Mouse (Mus musculus) CH12.LX (cell line): ENCODE measurements at regions not wholly inside any gene's neighbourhood (a gene's known extent, or its start where the extent isn't known, plus 50 kb on each side); places are given as distances from the start of the nearest gene placed in this dataset.
A peak's percentile ranks its signal among the peaks of the same experiment; 100 is the strongest.

Experiments used
- DNase-seq: peaks from one replicate; pipeline ENCODE4 v3.0.0-alpha.2; 2013; ENCODE audit errors: extremely low read depth
- H3K27ac ChIP-seq: 2 replicates; pipeline ENCODE4 v1.5.1; 2012; ENCODE audit warnings: low read depth, mild to moderate bottlenecking, control low read depth, moderate library complexity; ENCODE audit not compliant: insufficient read depth
- H3K27me3 ChIP-seq: replicated peaks from 2 replicates; pipeline ENCODE3; 2012; ENCODE audit warnings: inconsistent platforms
- H3K36me3 ChIP-seq, 2 experiments: replicated peaks in 1 of 2; 2 replicates each; pipeline versions ENCODE3 to v1.6.1; 2012; ENCODE audit warnings: inconsistent platforms in 1 of 2, low read length in 1 of 2, mild to moderate bottlenecking in 1 of 2, mixed read lengths in 1 of 2, moderate library complexity in 1 of 2; ENCODE audit not compliant: control insufficient read depth in 1 of 2, insufficient read depth in 1 of 2
- H3K4me1 ChIP-seq, 2 experiments: 2 replicates each; pipeline ENCODE4 v1.6.1; 2012; ENCODE audit warnings: inconsistent platforms in 1 of 2, moderate library complexity in 1 of 2; ENCODE audit not compliant: insufficient read depth in 2 of 2, control insufficient read depth in 1 of 2
- H3K4me2 ChIP-seq: 2 replicates; pipeline ENCODE4 v1.6.1; 2012; ENCODE audit warnings: low read depth, mild to moderate bottlenecking, control low read depth; ENCODE audit not compliant: poor library complexity, insufficient read depth, severe bottlenecking
- H3K4me3 ChIP-seq, 3 experiments: fragments of 150-350 bp in 1 of 3; sonication (generic) in 1 of 3; replicated peaks in 1 of 3; 2 replicates each; pipeline versions ENCODE3 to v1.5.1; 2011 to 2012; ENCODE audit warnings: low read depth in 2 of 3, low read length in 2 of 3, mild to moderate bottlenecking in 2 of 3, moderate library complexity in 2 of 3, control low read depth in 1 of 3, improper control_type of control experiment in 1 of 3, inconsistent platforms in 1 of 3, mixed read lengths in 1 of 3; ENCODE audit not compliant: poor library complexity in 1 of 3
- H3K79me2 ChIP-seq: replicated peaks from 2 replicates; pipeline ENCODE4 v1.6.1; 2012; ENCODE audit warnings: mild to moderate bottlenecking, moderate library complexity; ENCODE audit not compliant: control insufficient read depth, poor library complexity, insufficient read depth, severe bottlenecking; ENCODE audit errors: extremely low read depth
- H3K9ac ChIP-seq: 2 replicates; pipeline ENCODE4 v1.6.1; 2012; ENCODE audit warnings: low read depth, mild to moderate bottlenecking, control low read depth, moderate library complexity; ENCODE audit not compliant: insufficient read depth
- H3K9me3 ChIP-seq: replicated peaks from 2 replicates; pipeline ENCODE3; 2012; ENCODE audit warnings: low read length, inconsistent platforms, mixed read lengths
- BHLHE40 ChIP-seq: IDR thresholded peaks from 2 replicates; pipeline ENCODE4 v1.6.1; 2011; ENCODE audit warnings: mild to moderate bottlenecking, low read depth, low read length, improper control_type of control experiment
- CHD1 ChIP-seq: IDR thresholded peaks from 2 replicates; pipeline ENCODE4 v1.6.1; 2012; ENCODE audit warnings: low read depth, low read length, improper control_type of control experiment, inconsistent platforms
- CHD2 ChIP-seq: IDR thresholded peaks from 2 replicates; pipeline ENCODE4 v1.6.1; 2011; ENCODE audit warnings: low read length, improper control_type of control experiment
- CTCF ChIP-seq, 2 experiments: IDR thresholded peaks in 1 of 2; conservative IDR thresholded peaks in 1 of 2; 2 replicates each; pipeline ENCODE4 v1.5.1; 2011 to 2012; ENCODE audit warnings: low read depth in 2 of 2, low read length in 2 of 2, improper control_type of control experiment in 1 of 2, inconsistent platforms in 1 of 2, mild to moderate bottlenecking in 1 of 2, moderate library complexity in 1 of 2
- E2F4 ChIP-seq: IDR thresholded peaks from 2 replicates; pipeline ENCODE4 v1.6.1; 2011; ENCODE audit warnings: low read depth, low read length, improper control_type of control experiment; ENCODE audit not compliant: insufficient replicate concordance
- ELF1 ChIP-seq: IDR thresholded peaks from 2 replicates; pipeline ENCODE4 v1.6.1; 2014; ENCODE audit warnings: low read depth, mild to moderate bottlenecking, inconsistent platforms, low read length, improper control_type of control experiment
- EP300 ChIP-seq: IDR thresholded peaks from 2 replicates; pipeline ENCODE4 v1.6.1; 2011; ENCODE audit warnings: low read length, improper control_type of control experiment
- IRF4 ChIP-seq: IDR thresholded peaks from 2 replicates; pipeline ENCODE4 v1.6.1; 2014; ENCODE audit warnings: low read depth, mild to moderate bottlenecking, inconsistent platforms, low read length, improper control_type of control experiment
- JUN ChIP-seq: IDR thresholded peaks from 2 replicates; pipeline ENCODE4 v1.6.1; 2011; ENCODE audit warnings: low read depth, mild to moderate bottlenecking, low read length, improper control_type of control experiment, moderate library complexity; ENCODE audit not compliant: insufficient read depth
- JUND ChIP-seq: conservative IDR thresholded peaks from 2 replicates; pipeline ENCODE4 v1.6.1; 2011; ENCODE audit warnings: low read depth, low read length, improper control_type of control experiment
- KAT2A ChIP-seq: IDR thresholded peaks from 2 replicates; pipeline ENCODE4 v1.6.1; 2012; ENCODE audit warnings: low read length, improper control_type of control experiment, inconsistent platforms; ENCODE audit not compliant: insufficient replicate concordance
- MAFK ChIP-seq: IDR thresholded peaks from 2 replicates; pipeline ENCODE4 v1.6.1; 2011; ENCODE audit warnings: low read length, improper control_type of control experiment; ENCODE audit not compliant: insufficient replicate concordance
- MAX ChIP-seq: IDR thresholded peaks from 2 replicates; pipeline ENCODE4 v1.6.1; 2011; ENCODE audit warnings: low read length, improper control_type of control experiment
- MAZ ChIP-seq: IDR thresholded peaks from 2 replicates; pipeline ENCODE4 v1.6.1; 2012; ENCODE audit warnings: low read depth, mild to moderate bottlenecking, inconsistent platforms, low read length, improper control_type of control experiment, moderate library complexity
- MXI1 ChIP-seq: IDR thresholded peaks from 2 replicates; pipeline ENCODE4 v1.6.1; 2011; ENCODE audit warnings: mild to moderate bottlenecking, low read depth, low read length, improper control_type of control experiment
- MYC ChIP-seq: IDR thresholded peaks from 2 replicates; pipeline ENCODE4 v1.6.1; 2011; ENCODE audit warnings: low read depth, mild to moderate bottlenecking, improper control_type of control experiment, low read length
- NELFE ChIP-seq: IDR thresholded peaks from 2 replicates; pipeline ENCODE4 v1.6.1; 2011; ENCODE audit warnings: low read depth, low read length, improper control_type of control experiment
- NRF1 ChIP-seq: IDR thresholded peaks from 2 replicates; pipeline ENCODE4 v1.6.1; 2014; ENCODE audit warnings: low read depth, mild to moderate bottlenecking, inconsistent platforms, low read length, improper control_type of control experiment, moderate library complexity
- RAD21 ChIP-seq: IDR thresholded peaks from 2 replicates; pipeline ENCODE4 v1.6.1; 2011; ENCODE audit warnings: low read depth, mild to moderate bottlenecking, low read length, improper control_type of control experiment, moderate library complexity
- TCF12 ChIP-seq: IDR thresholded peaks from 2 replicates; pipeline ENCODE4 v1.6.1; 2014; ENCODE audit warnings: low read depth, mild to moderate bottlenecking, inconsistent platforms, low read length, improper control_type of control experiment
- ZC3H11A ChIP-seq: IDR thresholded peaks from 2 replicates; pipeline ENCODE4 v1.6.1; 2012; ENCODE audit warnings: low read depth, mild to moderate bottlenecking, inconsistent platforms, low read length, improper control_type of control experiment
- ZKSCAN1 ChIP-seq: IDR thresholded peaks from 2 replicates; pipeline ENCODE4 v1.6.1; 2012; ENCODE audit warnings: low read depth, inconsistent platforms, low read length, improper control_type of control experiment, borderline replicate concordance
- ZMIZ1 ChIP-seq: IDR thresholded peaks from 2 replicates; pipeline ENCODE4 v1.6.1; 2012; ENCODE audit warnings: low read depth, mild to moderate bottlenecking, inconsistent platforms, low read length, improper control_type of control experiment
- ZNF384 ChIP-seq: IDR thresholded peaks from 2 replicates; pipeline ENCODE4 v1.6.1; 2012; ENCODE audit warnings: low read depth, low read length, improper control_type of control experiment, inconsistent platforms
- dilution Hi-C: fragments of 300-500 bp; cut with MboI; formaldehyde crosslinking; loops from 2 replicates; pipeline ENCODE4 v1.14.3; 2020; ENCODE audit warnings: low sequenced_read_pairs; ENCODE audit not compliant: extremely low pct_unique_long_range_greater_than_20kb, extremely low pct_ligation_motif_present
- in situ Hi-C: fragments of 300-500 bp; cut with MboI; formaldehyde crosslinking; loops from 3 replicates; pipeline ENCODE4 v1.14.3; 2019; ENCODE audit warnings: low sequenced_read_pairs, low pct_ligation_motif_present, low pct_unique_long_range_greater_than_20kb, mixed read lengths

DNA sequence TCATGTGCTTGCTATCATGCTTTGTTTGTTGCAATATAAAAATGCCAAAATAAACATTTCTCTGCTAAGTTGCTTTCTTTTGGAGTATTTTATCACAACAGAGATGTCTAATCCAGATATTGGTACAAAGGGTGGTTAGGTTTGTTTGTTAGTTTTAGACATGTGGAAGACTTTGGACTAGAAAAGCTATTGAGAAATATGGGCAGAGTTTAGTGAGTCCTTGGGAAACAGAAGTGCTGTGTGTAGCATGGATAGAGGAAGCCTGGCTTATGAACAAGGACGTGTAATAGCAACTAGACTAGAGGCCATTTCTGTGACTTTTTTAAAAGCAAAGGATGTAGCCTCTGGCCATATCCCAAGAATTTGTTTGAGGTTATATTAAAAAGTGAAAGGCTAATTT lies 416.4 kb downstream of the Zfp619 start:
- no peak overlapping the region for H3K9ac ChIP-seq
- dilution Hi-C loops = no loop called here
- no peak overlapping the region for H3K4me2 ChIP-seq
- no peak overlapping the region for H3K4me3 ChIP-seq
- H3K9me3 ChIP-seq = no peaks in the 10 kb centered on the region
- H3K79me2 ChIP-seq = no peaks in the 10 kb centered on the region
- DNase-seq = no peak
- no peaks in the 10 kb centered on the region for H3K36me3 ChIP-seq
- no peak overlapping the region for H3K27ac ChIP-seq
- no peaks in the 10 kb centered on the region for H3K27me3 ChIP-seq
- TF ChIP-seq EP300 (no peak), E2F4 (no peak), JUN (no peak), ZC3H11A (no peak), ZNF384 (no peak), ZMIZ1 (no peak), NELFE (no peak), MAX (no peak), CTCF (conservative IDR thresholded peaks at IDR 0.05 in 1 of 2, IDR thresholded peaks at IDR 0.05 in 1 of 2; ENCODE audit: low read depth in 2 of 2, low read length in 2 of 2) (no peak), BHLHE40 (no peak), MAFK (no peak)
- TF ChIP-seq, all 38 proteins: peak for 0
- H3K4me1 ChIP-seq = peaks cover 0 to 37% of the 10 kb centered on the region in 2 experiments; a peak in 2 of 4 replicates
- in situ Hi-C loops = no loop called here

DNA sequence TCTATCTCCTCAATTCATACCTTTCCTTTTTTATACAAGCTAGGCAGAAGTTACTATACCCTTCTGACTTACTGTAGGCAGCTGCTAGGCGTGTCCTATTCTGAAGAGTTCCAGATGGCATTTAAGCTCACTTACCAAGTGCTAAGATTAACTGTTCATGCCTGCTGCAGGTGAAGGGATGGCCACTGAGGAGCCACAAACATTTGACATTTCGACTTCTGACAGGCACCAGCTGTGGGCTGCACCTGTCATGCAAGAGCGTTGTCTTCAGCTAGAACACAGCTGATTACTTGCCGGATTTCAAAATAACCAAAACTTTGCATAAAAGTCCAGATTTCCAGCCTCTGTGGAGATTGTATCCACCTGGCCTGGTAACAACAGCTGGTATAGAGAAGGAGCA lies 419.7 kb downstream of the Zfp619 start:
- no peaks in the 10 kb centered on the region for H3K36me3 ChIP-seq
- H3K9ac ChIP-seq = no peak overlapping the region
- H3K4me3 ChIP-seq = no peak overlapping the region
- no peaks in the 10 kb centered on the region for H3K9me3 ChIP-seq
- H3K79me2 ChIP-seq = no peaks in the 10 kb centered on the region
- H3K27me3 ChIP-seq = no peaks in the 10 kb centered on the region
- DNase-seq = peak; percentile 43
- TF ChIP-seq TCF12 (0 out of 2 replicates have a peak, but pooled peaks have one; percentile 54), RAD21 (no peak), CHD2 (no peak)
- in situ Hi-C loops = no loop called here
- no peak overlapping the region for H3K4me2 ChIP-seq
- peaks cover 0 to 37% of the 10 kb centered on the region in 2 experiments; a peak in 2 of 4 replicates for H3K4me1 ChIP-seq
- dilution Hi-C loops = no loop called here
- H3K27ac ChIP-seq = no peak overlapping the region

DNA sequence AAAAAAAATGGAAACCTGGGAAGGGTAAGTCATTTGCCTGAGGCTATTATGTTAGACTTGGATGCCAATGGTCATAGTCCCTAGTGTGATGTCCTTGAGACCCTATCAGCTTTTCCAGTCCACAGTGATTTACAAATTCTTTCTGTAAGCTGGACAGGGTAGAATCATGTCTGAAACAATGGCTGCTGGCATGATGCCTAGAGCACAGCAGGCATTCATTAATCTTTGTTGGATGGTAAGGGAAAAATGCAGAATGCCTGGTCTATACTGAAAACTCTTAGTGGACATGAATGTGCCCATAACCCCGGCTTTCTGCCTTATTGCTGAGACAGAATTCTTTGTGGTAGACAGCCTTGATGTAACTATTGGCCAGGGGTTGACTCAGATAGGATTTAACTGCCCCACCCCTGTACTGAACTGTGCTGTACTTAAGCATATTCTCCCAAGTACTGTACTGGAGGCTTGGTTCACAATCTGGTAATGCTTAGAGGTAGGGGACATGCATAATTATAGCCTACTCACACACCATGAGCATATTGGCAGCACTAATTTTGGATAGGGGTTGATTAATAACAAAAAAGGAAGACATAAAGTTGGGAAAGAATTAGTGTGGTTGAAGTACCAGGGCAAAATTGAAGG lies 424.8 kb downstream of the Zfp619 start:
- Histone ChIP-seq H3K27me3 (no peaks in the 10 kb centered on the region), H3K79me2 (no peaks in the 10 kb centered on the region), H3K4me3 (no peak overlapping the region), H3K4me2 (no peak overlapping the region), H3K9me3 (no peaks in the 10 kb centered on the region), H3K36me3 (no peaks in the 10 kb centered on the region), H3K27ac (no peak overlapping the region), H3K9ac (no peak overlapping the region), H3K4me1 (peaks cover 0 to 4% of the 10 kb centered on the region in 2 experiments; a peak in 2 of 4 replicates)
- in situ Hi-C loops = no loop called here
- no peak for DNase-seq
- dilution Hi-C loops = no loop called here
- no peak for TF ChIP-seq NELFE
- TF ChIP-seq CHD1 = no peak
- TF ChIP-seq MAX = no peak
- no peak for TF ChIP-seq JUND
- no peak for TF ChIP-seq RAD21
- TF ChIP-seq ELF1 = no peak
- no peak for TF ChIP-seq MAZ
- no peak for TF ChIP-seq KAT2A
- no peak for TF ChIP-seq ZC3H11A
- no peak for TF ChIP-seq MXI1
- TF ChIP-seq ZKSCAN1 = no peak
- no peak for TF ChIP-seq CTCF (conservative IDR thresholded peaks at IDR 0.05 in 1 of 2, IDR thresholded peaks at IDR 0.05 in 1 of 2; ENCODE audit: low read depth in 2 of 2, low read length in 2 of 2)
- TF ChIP-seq ZMIZ1 = no peak
- no peak for TF ChIP-seq NRF1
- no peak for TF ChIP-seq TCF12
- no peak for TF ChIP-seq MYC
- no peak for TF ChIP-seq IRF4
